Mouse (Mus musculus) heart, embryonic 11.5 days (tissue): ENCODE data around the gene Olfr1360. TPM values are rescaled to one million over a fixed set of nuclear protein-coding genes. Genes with fewer than 3 reads are reported as not detected.
"Not testable (repeated sequence)": the region's sequence is repeated elsewhere in the genome, so short reads cannot be mapped to it uniquely, and the experiment has no call there.

ENCODE experiments used
- ATAC-seq: fragments of 200-750 bp; cut with Nextera tagmentation; replicated peaks from 2 replicates; pipeline ENCODE4 v1.8.0; 2017; ENCODE audit warnings: moderate library complexity; ENCODE audit not compliant: insufficient number of reproducible peaks, low FRiP score, low TSS enrichment
- H3K27ac ChIP-seq: fragments of 300-500 bp; sonication (generic); 2 replicates; pipeline ENCODE4 v1.5.1; 2014; ENCODE audit warnings: mild to moderate bottlenecking, low read depth, low read length
- H3K27me3 ChIP-seq: fragments of 300-500 bp; sonication (generic); 2 replicates; pipeline ENCODE4 v1.6.1; 2014; ENCODE audit warnings: mild to moderate bottlenecking, low read length, mixed read lengths; ENCODE audit not compliant: control insufficient read depth, insufficient read depth
- H3K36me3 ChIP-seq: fragments of 300-500 bp; sonication (generic); 2 replicates; pipeline ENCODE4 v1.6.1; 2014; ENCODE audit warnings: mild to moderate bottlenecking, low read length, moderate library complexity, mixed read lengths; ENCODE audit not compliant: control insufficient read depth, insufficient read depth
- H3K4me1 ChIP-seq: fragments of 300-500 bp; sonication (generic); 2 replicates; pipeline ENCODE4 v1.6.1; 2014; ENCODE audit warnings: low read length; ENCODE audit not compliant: control insufficient read depth, insufficient read depth
- H3K4me2 ChIP-seq: fragments of 300-500 bp; sonication (generic); 2 replicates; pipeline ENCODE4 v1.6.1; 2014; ENCODE audit warnings: mild to moderate bottlenecking, moderate library complexity
- H3K4me3 ChIP-seq: fragments of 300-500 bp; sonication (generic); 2 replicates; pipeline ENCODE4 v1.5.1; 2014; ENCODE audit warnings: low read depth, low read length
- H3K9ac ChIP-seq: fragments of 300-500 bp; sonication (generic); 2 replicates; pipeline ENCODE4 v1.6.1; 2014; ENCODE audit warnings: mild to moderate bottlenecking, low read depth, low read length, moderate library complexity
- H3K9me3 ChIP-seq: fragments of 300-500 bp; sonication (generic); replicated peaks from 2 replicates; pipeline ENCODE4 v1.6.1; 2016; ENCODE audit warnings: low read length; ENCODE audit not compliant: control insufficient read depth
- WGBS: fragments of 180-500 bp; shearing (Covaris S2); extraction: QIAGEN DNeasy Blood & Tissue Kit; methylation state at CpG from one replicate; pipeline ENCODE4 v1.1.7; 2014; ENCODE audit not compliant: insufficient replicate concordance; 5-methylcytosine and 5-hydroxymethylcytosine counted together
- polyA plus RNA-seq: library from polyadenylated mRNA; unstranded; fragments of >200 nt; fragmentation: Nextera tagmentation; extraction: Ambion mirVana; gene quantifications from 2 replicates; pipeline ENCODE4 v1.2.1, GENCODE M21; 2014

Olfr1360 gene
- polyA plus RNA-seq, 1 experiment from 2014 or later, result not detected

DNA sequence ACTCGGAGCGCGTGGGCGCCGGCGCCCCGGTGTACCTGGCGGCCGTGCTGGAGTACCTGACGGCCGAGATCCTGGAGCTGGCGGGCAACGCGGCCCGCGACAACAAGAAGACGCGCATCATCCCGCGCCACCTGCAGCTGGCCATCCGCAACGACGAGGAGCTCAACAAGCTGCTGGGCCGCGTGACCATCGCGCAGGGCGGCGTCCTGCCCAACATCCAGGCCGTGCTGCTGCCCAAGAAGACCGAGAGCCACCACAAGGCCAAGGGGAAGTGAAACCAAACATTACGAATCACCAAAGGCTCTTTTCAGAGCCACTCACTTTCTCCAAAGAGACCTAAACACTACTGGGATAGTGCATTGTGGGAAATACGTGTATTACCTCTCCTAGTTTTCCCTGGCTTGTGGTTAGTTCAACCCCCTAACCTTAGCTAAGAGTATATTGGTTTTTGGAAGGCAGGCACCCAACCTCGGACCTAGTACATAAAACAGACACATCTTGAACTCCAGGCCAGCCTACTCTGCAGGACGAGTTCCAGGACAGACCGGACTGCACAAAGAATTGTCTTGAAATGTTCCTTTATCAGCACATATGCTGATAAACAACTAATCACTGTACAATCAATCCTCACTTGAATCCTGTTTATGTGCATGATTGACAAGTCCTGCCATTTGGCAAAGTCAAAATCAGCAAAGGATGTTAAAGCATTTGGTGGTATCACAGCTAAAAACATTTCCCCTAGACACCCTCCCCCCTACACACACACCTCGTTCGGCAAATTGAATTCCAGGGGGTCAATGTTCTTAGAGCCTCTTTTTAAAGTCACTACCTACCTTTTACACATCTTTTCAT lies 39.6 kb upstream of the Olfr1360 start:
- Histone ChIP-seq H3K4me3 (peak overlapping the region; percentile 49), H3K9ac (peak overlapping the region; percentile 85), H3K27ac (peak overlapping the region; percentile 96), H3K4me2 (peak overlapping the region; percentile 87), H3K4me1 (peaks cover 13% of the 10 kb centered on the region)
- H3K27me3 ChIP-seq, H3K9me3 ChIP-seq, H3K36me3 ChIP-seq: not testable (repeated sequence)
- 0 out of 2 replicates have a peak, but pooled peaks have one; percentile 6 for ATAC-seq
- WGBS, result under 1% methylated on average over 9 of the region's 38 CpGs

DNA sequence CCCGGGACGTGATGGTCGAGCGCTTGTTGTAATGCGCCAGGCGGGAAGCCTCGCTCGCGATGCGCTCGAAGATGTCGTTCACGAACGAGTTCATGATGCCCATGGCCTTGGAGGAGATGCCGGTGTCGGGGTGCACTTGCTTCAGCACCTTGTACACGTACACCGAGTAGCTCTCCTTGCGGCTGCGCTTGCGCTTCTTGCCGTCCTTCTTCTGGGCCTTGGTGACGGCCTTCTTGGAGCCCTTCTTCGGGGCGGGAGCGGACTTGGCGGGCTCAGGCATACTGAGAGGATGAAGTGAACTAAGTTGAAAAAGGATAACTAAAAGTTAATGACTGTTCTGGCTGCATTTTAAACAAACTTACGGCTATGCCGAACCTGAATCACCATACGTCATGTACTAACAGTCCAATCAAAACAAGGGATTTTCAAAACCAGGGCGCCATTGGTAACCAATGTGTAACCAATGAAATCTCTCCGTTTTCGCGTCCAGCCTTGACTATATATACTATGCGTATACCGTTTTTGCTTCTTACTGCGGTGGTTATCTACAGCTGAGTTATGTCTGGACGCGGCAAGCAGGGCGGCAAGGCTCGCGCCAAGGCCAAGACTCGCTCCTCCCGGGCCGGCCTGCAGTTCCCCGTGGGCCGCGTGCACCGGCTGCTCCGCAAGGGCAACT lies 38.8 kb upstream of the Olfr1360 start, which contains the start of the genes Hist1h2bl and Hist1h2ai:
TSS of gene Hist1h2bl (minus strand) at position 280 of the 676 bp plus-strand sequence.
TSS of gene Hist1h2ai (plus strand) at position 559 of the 676 bp plus-strand sequence.
- H3K9me3 ChIP-seq, H3K27me3 ChIP-seq, H3K36me3 ChIP-seq: not testable (repeated sequence)
- peak within 1 kb of the TSS; percentile 87 for H3K4me2 ChIP-seq
- 0% methylated on average over 27 of the region's 50 CpGs for WGBS
- H3K4me3 ChIP-seq, result peak within 1 kb of the TSS; percentile 49
- H3K4me1 ChIP-seq, result peaks cover 11% of the 10 kb centered on the region
- H3K27ac ChIP-seq, result peak within 1 kb of the TSS; percentile 96
- ATAC-seq, result peak; percentile 90
- H3K9ac ChIP-seq, result peak within 1 kb of the TSS; percentile 85

DNA sequence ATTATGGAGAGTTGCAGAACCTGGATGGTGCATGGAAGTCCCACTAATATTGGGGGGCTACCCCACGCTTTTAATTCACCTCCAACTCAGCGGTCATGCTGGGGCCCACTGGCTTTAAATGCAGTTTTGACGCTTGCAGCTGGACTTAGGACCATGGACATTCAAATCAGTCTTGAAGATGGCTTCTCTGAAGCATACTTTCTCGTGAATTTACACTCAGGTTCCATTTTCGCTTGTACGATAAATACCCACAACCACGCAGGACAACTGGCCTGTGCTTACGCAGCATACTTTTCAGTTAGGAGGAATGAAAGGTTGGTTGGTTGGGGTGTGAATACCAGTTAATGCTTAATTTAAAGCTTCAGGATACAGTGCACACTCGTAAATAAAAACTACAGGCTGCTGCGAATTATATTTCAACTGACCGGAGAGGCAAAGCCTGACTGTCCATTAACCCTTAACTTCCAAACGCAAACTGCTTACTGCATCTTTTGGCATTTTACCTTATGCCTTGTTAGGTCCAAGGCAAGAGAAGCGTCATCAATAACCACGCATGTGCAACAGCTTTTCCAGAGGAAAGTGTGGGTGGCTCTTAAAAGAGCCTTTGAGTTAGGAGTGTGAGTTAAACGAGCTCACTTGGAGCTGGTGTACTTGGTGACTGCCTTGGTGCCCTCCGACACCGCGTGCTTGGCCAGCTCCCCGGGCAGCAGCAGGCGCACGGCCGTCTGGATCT lies 38.1 kb upstream of the Olfr1360 start:
- no peak for ATAC-seq
- H3K36me3 ChIP-seq, result no peaks in the 10 kb centered on the region
- peak overlapping the region; percentile 87 for H3K4me2 ChIP-seq
- peak overlapping the region; percentile 96 for H3K27ac ChIP-seq
- under 1% methylated on average over 22 of the region's 22 CpGs for WGBS
- H3K9ac ChIP-seq, result peak overlapping the region; percentile 81
- no peaks in the 10 kb centered on the region for H3K9me3 ChIP-seq
- no peaks in the 10 kb centered on the region for H3K27me3 ChIP-seq
- peaks cover 7% of the 10 kb centered on the region for H3K4me1 ChIP-seq
- peak overlapping the region; percentile 49 for H3K4me3 ChIP-seq

DNA sequence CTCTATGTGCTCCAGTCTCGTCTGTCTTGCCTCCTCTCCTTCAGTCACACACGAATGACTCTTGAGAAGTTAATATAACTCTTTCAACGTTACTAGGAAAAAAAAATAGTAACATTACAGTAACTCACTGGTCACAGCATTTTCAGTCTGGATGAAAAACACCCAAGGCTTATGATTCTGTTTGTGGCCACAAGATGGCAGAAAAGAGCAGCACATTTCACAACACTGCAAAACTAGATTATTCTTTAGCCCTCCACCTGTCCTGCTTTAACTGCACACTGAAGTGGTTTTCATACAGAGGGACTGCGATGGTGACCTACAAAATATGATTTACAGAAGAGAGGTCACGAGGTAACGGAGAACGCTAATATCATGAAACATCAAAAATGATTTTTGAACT lies 37.5 kb upstream of the Olfr1360 start:
- peak overlapping the region; percentile 96 for H3K27ac ChIP-seq
- peaks cover 5% of the 10 kb centered on the region for H3K4me1 ChIP-seq
- peak overlapping the region; percentile 49 for H3K4me3 ChIP-seq
- no peaks in the 10 kb centered on the region for H3K9me3 ChIP-seq
- no peak for ATAC-seq
- WGBS, result under 1% methylated on average over 7 of the region's 7 CpGs
- peak overlapping the region; percentile 87 for H3K4me2 ChIP-seq
- H3K27me3 ChIP-seq, result no peaks in the 10 kb centered on the region
- H3K9ac ChIP-seq, result peak overlapping the region; percentile 81
- H3K36me3 ChIP-seq, result no peaks in the 10 kb centered on the region

DNA sequence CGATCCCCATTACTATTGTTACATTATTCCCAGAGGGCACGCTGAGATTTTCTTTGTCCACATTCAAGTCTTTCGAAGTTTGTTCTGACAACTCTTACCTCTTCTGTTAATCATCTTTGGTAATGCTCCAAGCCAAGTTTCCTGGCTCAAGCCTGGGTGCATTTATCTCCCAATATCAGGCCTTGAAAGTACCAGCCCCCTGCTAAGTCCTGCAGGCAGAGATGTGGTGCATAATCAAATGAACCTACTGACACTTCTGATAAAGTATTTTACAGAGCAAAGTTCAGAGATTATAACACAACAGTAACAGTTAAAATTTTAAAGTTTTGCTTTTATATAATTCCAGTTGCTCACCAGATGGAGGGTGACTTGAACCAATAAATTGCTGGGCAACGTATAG lies 34.5 kb upstream of the Olfr1360 start:
- WGBS, result 29% methylated on average over 4 of the region's 4 CpGs
- Histone ChIP-seq H3K4me2 (peak overlapping the region; percentile 76), H3K36me3 (no peaks in the 10 kb centered on the region), H3K4me1 (peaks cover 5% of the 10 kb centered on the region), H3K9me3 (no peaks in the 10 kb centered on the region), H3K9ac (peak overlapping the region; percentile 71; the same call in 1 of the 2 replicates), H3K4me3 (peak overlapping the region; percentile 76), H3K27ac (no peak overlapping the region), H3K27me3 (no peaks in the 10 kb centered on the region)
- ATAC-seq, result no peak

DNA sequence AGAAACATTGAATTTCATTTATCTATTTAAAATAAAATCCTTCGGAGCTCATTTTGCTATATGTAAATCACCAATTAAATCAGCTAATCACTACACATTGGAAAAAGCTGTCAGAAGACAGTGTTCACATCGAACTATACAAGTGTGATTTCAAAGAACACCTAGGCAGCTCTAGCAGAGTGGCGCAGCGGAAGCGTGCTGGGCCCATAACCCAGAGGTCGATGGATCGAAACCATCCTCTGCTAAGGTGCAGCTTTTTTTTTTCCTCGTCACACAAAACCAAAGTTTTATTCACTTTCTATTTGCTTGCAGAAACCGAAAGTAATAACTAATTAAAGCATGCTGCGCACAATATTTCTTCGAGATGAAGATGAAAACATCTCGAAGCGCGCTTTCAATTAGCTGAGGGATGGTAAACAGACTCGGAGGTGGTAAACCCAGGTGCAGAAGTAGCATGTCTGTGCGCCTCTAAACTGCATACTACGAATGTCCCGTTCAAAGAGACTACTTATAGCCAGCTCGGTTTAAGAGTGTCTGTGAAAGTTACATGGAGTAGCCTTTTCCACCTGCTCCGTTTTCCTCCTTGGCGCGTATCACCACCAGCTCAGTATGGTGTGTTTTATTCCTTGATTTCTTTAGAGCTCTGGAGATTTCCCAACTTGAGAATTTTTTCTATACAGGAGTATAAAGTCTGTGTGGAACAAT lies 33.8 kb upstream of the Olfr1360 start:
- Histone ChIP-seq H3K4me1 (peaks cover 5% of the 10 kb centered on the region), H3K27ac (peak overlapping the region; percentile 41; the same call in 1 of the 2 replicates), H3K27me3 (no peaks in the 10 kb centered on the region), H3K9me3 (no peaks in the 10 kb centered on the region), H3K4me2 (peak overlapping the region; percentile 76), H3K4me3 (peak overlapping the region; percentile 76), H3K9ac (peak overlapping the region; percentile 71), H3K36me3 (no peaks in the 10 kb centered on the region)
- ATAC-seq, result peak; percentile 79
- WGBS, result 3% methylated on average over 22 of the region's 22 CpGs

DNA sequence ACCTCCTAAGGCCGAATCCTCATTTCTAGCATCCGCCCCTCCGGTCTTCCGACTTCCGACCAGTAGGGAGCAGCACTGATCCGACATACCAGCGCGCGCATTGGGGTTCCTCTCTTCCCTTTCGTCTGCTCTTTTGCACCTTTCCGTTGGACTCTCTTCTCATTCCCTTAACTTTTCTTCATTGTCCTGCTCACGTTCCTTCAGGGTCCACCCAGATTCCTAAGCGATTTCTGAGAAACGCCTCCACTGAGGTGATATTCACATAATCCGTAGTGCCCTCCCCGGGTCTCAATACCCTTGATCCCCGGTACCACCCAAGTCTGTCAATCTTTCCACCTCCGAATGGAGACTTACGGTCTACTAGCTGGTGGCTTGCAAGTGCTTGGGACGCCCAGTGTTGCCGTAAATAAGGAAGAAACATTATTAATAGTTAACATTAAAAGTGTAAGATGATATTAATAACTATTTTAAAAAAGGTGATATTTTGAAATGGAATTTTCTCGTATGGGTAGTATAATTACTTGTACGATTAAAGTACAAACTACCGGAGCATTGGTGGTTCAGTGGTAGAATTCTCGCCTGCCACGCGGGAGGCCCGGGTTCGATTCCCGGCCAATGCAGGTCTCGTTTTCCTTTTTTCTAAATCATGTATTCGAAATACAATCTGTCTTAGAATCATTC lies 33.0 kb upstream of the Olfr1360 start:
- ATAC-seq, result peak; percentile 84
- Histone ChIP-seq H3K9me3 (no peaks in the 10 kb centered on the region), H3K4me1 (peaks cover 3% of the 10 kb centered on the region), H3K9ac (peak overlapping the region; percentile 79), H3K4me2 (peak overlapping the region; percentile 44), H3K4me3 (peak overlapping the region; percentile 76), H3K27ac (peak overlapping the region; percentile 75), H3K36me3 (no peaks in the 10 kb centered on the region), H3K27me3 (no peaks in the 10 kb centered on the region)
- under 1% methylated on average over 32 of the region's 32 CpGs for WGBS
